Mouse (Mus musculus) forebrain, postnatal 0 days (tissue): ENCODE data around the gene Bet1l. TPM values are rescaled to one million over a fixed set of nuclear protein-coding genes. Genes with fewer than 3 reads are reported as not detected.

ENCODE experiments used
- ATAC-seq: fragments of 200-750 bp; cut with Nextera tagmentation; 2 replicates; pipeline ENCODE4 v1.8.0; 2017; ENCODE audit warnings: mild to moderate bottlenecking, moderate library complexity
- DNase-seq: peaks from one replicate; pipeline ENCODE4 v3.0.0-alpha.2; 2015
- H3K27ac ChIP-seq: fragments of 300-500 bp; sonication (generic); 2 replicates; pipeline ENCODE4 v1.5.1; 2014; ENCODE audit warnings: low read depth, mild to moderate bottlenecking, antibody characterized with exemption, low read length, moderate library complexity, mixed read lengths
- H3K27me3 ChIP-seq: fragments of 300-500 bp; sonication (generic); 2 replicates; pipeline ENCODE4 v1.6.1; 2014; ENCODE audit warnings: mild to moderate bottlenecking, low read length, mixed read lengths; ENCODE audit not compliant: insufficient read depth
- H3K36me3 ChIP-seq: fragments of 300-500 bp; sonication (generic); 2 replicates; pipeline ENCODE4 v1.6.1; 2014; ENCODE audit warnings: mild to moderate bottlenecking, moderate library complexity; ENCODE audit not compliant: insufficient read depth
- H3K4me1 ChIP-seq: fragments of 300-500 bp; sonication (generic); 2 replicates; pipeline ENCODE4 v1.6.1; 2014; ENCODE audit warnings: antibody characterized with exemption; ENCODE audit not compliant: insufficient read depth
- H3K4me2 ChIP-seq: fragments of 300-500 bp; sonication (generic); 2 replicates; pipeline ENCODE4 v1.6.1; 2014; ENCODE audit warnings: low read depth, mild to moderate bottlenecking, moderate library complexity
- H3K4me3 ChIP-seq: fragments of 300-500 bp; sonication (generic); 2 replicates; pipeline ENCODE4 v1.5.1; 2014; ENCODE audit warnings: low read depth, low read length, mixed read lengths
- H3K9ac ChIP-seq: fragments of 300-500 bp; sonication (generic); 2 replicates; pipeline ENCODE4 v1.6.1; 2014; ENCODE audit warnings: mild to moderate bottlenecking
- H3K9me3 ChIP-seq: fragments of 300-500 bp; sonication (generic); 2 replicates; pipeline ENCODE4 v1.6.1; 2016; ENCODE audit warnings: low read length
- CTCF ChIP-seq: sonication (generic); IDR thresholded peaks from 2 replicates; pipeline ENCODE4 v1.5.1; 2016; ENCODE audit warnings: antibody characterized with exemption, control low read depth, low read depth
- WGBS: fragments of 180-500 bp; shearing (Covaris S2); extraction: QIAGEN DNeasy Blood & Tissue Kit; methylation state at CpG from one replicate; pipeline ENCODE4 v1.1.7; 2014; 5-methylcytosine and 5-hydroxymethylcytosine counted together
- polyA plus RNA-seq: library from polyadenylated mRNA; unstranded; fragments of >200 nt; fragmentation: Nextera tagmentation; extraction: Ambion mirVana; gene quantifications from 2 replicates; pipeline ENCODE4 v1.2.1, GENCODE M21; 2015
- total RNA-seq: library from RNA; depleted of rRNA; stranded (reverse); fragments of >200 nt; gene quantifications from 2 replicates; pipeline ENCODE4 v1.2.3, GENCODE M21; 2014

Bet1l gene
- total and polyA plus RNA-seq, 2 experiments from 2014 or later = 30.8 to 48.8 TPM

DNA sequence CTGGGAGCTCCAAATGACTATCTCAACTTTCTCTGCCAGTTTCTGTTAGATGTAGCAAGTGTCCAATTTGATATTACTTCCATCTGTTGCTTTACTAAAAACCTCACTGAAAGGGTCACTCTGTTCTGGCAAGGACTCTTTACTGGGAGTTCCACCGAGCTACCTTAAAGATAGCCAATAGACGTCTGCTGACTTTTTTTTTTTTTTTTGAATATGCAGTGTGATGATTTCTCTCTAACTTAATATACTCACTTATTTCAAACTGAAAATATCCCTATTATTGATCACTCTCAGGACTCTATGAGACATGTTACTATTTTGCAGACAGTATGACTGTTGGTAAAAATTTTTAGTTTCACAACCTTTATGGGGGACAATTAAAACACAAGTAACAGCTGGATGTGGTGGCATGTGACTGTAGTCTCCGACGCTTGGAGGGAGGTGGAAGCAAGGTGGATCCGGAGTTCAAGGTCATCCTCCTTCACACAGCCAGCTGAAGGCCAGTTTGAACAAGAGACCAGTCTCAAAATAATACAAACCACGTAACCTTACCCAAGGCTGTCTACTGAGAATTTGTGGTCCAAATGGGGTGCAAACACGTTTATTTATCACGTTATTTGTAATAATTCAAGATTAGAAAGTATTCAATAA is 23.6 kb upstream of the Bet1l start:
- Histone ChIP-seq H3K27ac (no peak overlapping the region), H3K9me3 (no peaks in the 10 kb centered on the region), H3K9ac (peak overlapping the region; percentile 91; the same call in 1 of the 2 replicates), H3K4me3 (peak overlapping the region; percentile 99), H3K4me2 (peak overlapping the region; percentile 72), H3K36me3 (peaks cover 18% of the 10 kb centered on the region), H3K4me1 (peaks cover 3% of the 10 kb centered on the region; the same call in 1 of the 2 replicates), H3K27me3 (no peaks in the 10 kb centered on the region)
- WGBS = 24% methylated on average over 8 of the region's 8 CpGs
- no peak for DNase-seq
- TF ChIP-seq CTCF = no peak
- ATAC-seq = no peak

DNA sequence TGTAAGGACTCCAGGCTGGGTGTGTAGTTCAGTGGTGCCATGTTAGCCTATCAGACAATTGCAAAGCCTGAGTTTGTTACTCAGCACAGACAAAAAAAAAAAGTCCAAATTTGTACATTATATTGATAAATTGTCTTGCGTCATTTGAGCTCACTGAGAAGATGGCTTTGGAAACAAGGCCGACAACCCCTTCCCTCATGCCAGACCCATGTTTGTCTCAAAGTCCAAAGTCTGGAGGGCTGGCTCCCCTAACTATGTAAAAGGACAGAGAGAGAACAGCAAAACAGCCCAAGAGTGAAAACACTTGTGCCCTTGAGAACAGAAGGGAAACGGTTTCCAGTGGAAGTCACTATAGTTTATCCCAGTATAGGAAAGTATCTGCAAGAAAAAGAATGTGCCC is 23.0 kb upstream of the Bet1l start:
- Histone ChIP-seq H3K4me1 (peaks cover 3% of the 10 kb centered on the region; the same call in 1 of the 2 replicates), H3K4me3 (no peak overlapping the region), H3K4me2 (no peak overlapping the region), H3K9ac (no peak overlapping the region), H3K27me3 (no peaks in the 10 kb centered on the region), H3K36me3 (peaks cover 19% of the 10 kb centered on the region), H3K27ac (no peak overlapping the region), H3K9me3 (no peaks in the 10 kb centered on the region)
- WGBS = 88% methylated on average over 3 of the region's 3 CpGs
- ATAC-seq = no peak
- no peak for TF ChIP-seq CTCF
- DNase-seq = no peak

DNA sequence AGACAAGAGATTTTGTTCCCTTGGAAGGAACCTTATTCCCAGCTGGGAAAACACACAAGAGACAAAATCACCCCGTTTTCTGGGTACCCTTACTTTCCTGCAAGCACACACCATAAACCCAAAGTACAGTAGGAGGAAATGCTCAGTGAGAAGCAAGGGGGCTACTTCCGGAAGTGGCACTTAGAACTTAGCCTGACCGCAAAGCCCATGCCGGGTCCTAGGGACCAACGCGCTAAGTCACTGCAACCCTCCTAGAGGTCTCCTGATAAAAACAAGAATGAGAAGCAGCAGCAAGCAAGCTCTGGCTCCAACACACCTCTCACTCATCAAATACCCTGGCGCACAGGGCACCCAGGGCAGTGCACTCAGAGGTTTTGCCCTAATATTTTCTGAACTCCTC is 22.0 kb upstream of the Bet1l start:
- Histone ChIP-seq H3K9me3 (no peaks in the 10 kb centered on the region), H3K4me3 (no peak overlapping the region), H3K9ac (no peak overlapping the region), H3K4me2 (no peak overlapping the region), H3K36me3 (peaks cover 22% of the 10 kb centered on the region), H3K27ac (no peak overlapping the region), H3K4me1 (peaks cover 3% of the 10 kb centered on the region; the same call in 1 of the 2 replicates), H3K27me3 (no peaks in the 10 kb centered on the region)
- TF ChIP-seq CTCF = no peak
- WGBS = 89% methylated on average over 7 of the region's 7 CpGs
- DNase-seq (no peak), ATAC-seq (no peak)

DNA sequence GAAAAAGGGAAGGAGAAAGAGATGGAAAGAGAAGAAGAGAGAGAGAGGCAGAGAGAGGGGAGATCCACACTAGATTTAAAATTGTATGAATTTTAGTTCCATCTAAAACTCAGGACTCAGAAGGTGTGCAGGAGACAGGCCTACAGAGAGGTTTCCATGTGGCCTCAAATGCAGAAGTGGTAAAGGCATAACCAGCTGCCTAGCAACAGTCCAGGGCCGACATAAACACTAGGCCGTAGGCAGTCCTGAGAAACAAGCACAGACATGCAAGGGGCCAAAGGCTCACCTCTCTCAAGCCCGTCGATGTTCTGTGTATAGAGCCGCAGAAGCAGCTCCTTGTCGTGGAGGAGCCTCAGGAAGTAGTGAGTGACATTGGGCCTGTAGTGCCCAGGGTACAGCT is 20.0 kb upstream of the Bet1l start:
- Histone ChIP-seq H3K27me3 (no peaks in the 10 kb centered on the region), H3K4me2 (no peak overlapping the region), H3K9me3 (no peaks in the 10 kb centered on the region), H3K9ac (no peak overlapping the region), H3K36me3 (peaks cover 19% of the 10 kb centered on the region), H3K4me1 (no peaks in the 10 kb centered on the region), H3K27ac (no peak overlapping the region), H3K4me3 (no peak overlapping the region)
- ATAC-seq (no peak), DNase-seq (no peak)
- no peak for TF ChIP-seq CTCF
- 85% methylated on average over 6 of the region's 6 CpGs for WGBS

DNA sequence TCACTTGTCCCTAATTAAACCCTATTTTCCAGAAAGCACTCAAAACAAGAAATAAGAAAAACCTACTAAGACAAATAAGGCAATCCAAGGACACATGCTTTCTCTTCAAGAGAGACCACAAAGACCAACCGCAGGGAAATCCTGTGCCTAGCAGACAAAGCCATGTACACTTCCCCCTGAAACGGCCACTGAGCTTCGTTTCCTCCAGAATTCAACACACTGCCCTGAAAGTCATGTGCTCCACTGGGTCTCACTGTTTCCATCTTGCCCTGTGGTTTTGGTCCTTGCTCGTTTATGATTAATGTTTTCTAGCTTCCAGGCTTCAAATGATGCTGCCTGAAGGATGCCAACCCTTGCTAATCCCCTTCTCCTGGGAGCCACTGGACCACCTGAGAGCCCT is 16.8 kb upstream of the Bet1l start:
- ATAC-seq (no peak), DNase-seq (no peak)
- H3K4me3 ChIP-seq = no peak overlapping the region
- TF ChIP-seq CTCF = no peak
- no peak overlapping the region for H3K27ac ChIP-seq
- no peak overlapping the region for H3K4me2 ChIP-seq
- no peaks in the 10 kb centered on the region for H3K27me3 ChIP-seq
- H3K4me1 ChIP-seq = no peaks in the 10 kb centered on the region
- WGBS = 91% methylated on average over 4 of the region's 4 CpGs
- peaks cover 19% of the 10 kb centered on the region for H3K36me3 ChIP-seq
- H3K9ac ChIP-seq = no peak overlapping the region
- no peaks in the 10 kb centered on the region for H3K9me3 ChIP-seq

DNA sequence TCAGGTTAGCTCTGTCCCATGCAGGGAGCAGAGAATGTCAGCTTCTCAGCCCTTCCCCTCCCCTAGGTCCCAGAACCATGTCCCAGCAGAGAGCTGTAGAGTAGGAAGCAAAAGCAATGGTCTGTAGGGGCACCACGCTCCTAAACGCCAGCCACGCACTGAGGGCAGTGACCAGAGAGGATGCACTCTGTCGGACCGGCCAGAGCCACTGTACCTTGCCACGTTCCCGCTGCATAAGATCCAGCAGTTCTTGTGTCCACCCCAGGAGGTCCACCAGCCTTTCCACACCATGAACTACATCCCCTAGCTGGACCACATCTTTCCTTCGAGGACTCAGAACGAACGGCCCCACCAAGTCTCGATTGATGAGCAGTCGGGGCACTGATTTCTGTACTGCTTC is 7.4 kb upstream of the Bet1l start:
- no peak for DNase-seq
- no peak overlapping the region for H3K4me3 ChIP-seq
- no peak overlapping the region for H3K9ac ChIP-seq
- no peaks in the 10 kb centered on the region for H3K9me3 ChIP-seq
- ATAC-seq = no peak
- no peaks in the 10 kb centered on the region for H3K27me3 ChIP-seq
- peaks cover 58% of the 10 kb centered on the region for H3K36me3 ChIP-seq
- no peak for TF ChIP-seq CTCF
- H3K27ac ChIP-seq = no peak overlapping the region
- no peaks in the 10 kb centered on the region for H3K4me1 ChIP-seq
- 87% methylated on average over 12 of the region's 12 CpGs for WGBS
- no peak overlapping the region for H3K4me2 ChIP-seq

DNA sequence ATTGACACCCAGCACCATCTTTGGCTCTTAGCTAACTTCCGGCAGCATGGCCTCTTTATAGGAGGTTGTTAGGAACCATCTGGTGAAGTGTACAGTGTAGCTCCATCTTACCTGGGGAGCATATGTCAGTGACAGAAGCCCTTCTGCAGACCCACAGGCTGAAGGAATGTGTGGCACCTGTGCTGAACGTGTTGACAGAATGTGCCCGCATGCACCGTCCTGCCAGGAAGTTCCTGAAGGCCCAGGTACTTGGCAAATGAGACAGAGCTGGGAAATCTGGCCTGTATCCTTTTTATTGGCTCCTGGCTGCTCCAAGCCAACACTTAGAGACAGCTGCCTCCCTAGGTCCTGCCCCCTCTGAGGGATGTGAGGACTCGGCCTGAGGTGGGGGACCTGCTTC is 3.4 kb upstream of the Bet1l start:
- Histone ChIP-seq H3K4me2 (no peak overlapping the region), H3K9me3 (no peaks in the 10 kb centered on the region), H3K4me3 (no peak overlapping the region), H3K27me3 (no peaks in the 10 kb centered on the region), H3K4me1 (peaks cover 13% of the 10 kb centered on the region), H3K36me3 (peaks cover 55% of the 10 kb centered on the region), H3K27ac (no peak overlapping the region), H3K9ac (no peak overlapping the region)
- TF ChIP-seq CTCF = no peak
- ATAC-seq (no peak), DNase-seq (no peak)
- WGBS = 95% methylated on average over 5 of the region's 5 CpGs
